In the genomic region with DNA sequence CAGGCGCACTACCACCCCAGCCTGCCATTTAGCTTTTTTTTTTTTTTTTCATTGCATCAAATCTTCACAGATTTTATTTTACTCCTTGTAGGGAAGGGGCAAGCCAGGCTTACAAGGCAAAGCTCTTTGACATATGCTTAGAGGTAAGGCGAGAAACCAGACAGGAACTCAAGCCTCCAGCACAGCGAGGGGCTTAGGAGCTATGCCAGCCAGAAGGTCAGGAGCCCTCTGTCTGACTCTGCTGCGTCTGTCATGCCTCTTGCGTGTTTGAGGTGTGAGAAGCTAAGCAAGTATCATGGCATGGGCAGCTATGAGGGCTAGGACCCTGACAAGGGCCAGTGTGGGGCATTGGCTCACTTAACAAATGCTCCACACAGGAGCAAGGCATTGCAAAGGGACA, we compare ENCODE assay signal across 19 mouse cellular contexts.
"Had no signal": no experiment of that assay in that cellular context is flagged by ENCODE, and none has a peak within 500 bp of the region (broad histone marks: within the 10 kb centered on the region; RNA-seq: fewer than 3 reads in every experiment).

No protein-coding gene starts in this region.

- H3K36me3 ChIP-seq: lung, embryonic 15.5 days; midbrain, embryonic 13.5 days; midbrain, embryonic 15.5 days; neural tube, embryonic 12.5 days had no signal

- H3K27ac ChIP-seq: lung, embryonic 15.5 days; macrophage; neural tube, embryonic 12.5 days had no signal

- H3K4me2 ChIP-seq: lung, embryonic 15.5 days; midbrain, embryonic 11.5 days; midbrain, embryonic 15.5 days; neural tube, embryonic 12.5 days had no signal

- H3K9ac ChIP-seq: lung, embryonic 15.5 days; midbrain, embryonic 13.5 days; midbrain, embryonic 15.5 days; neural tube, embryonic 12.5 days had no signal

- H3K4me1 ChIP-seq: lung, embryonic 15.5 days; megakaryocyte, embryonic 14.5 days had no signal

- H3K27me3 ChIP-seq: lung, embryonic 15.5 days; midbrain, embryonic 13.5 days; midbrain, embryonic 15.5 days; neural tube, embryonic 12.5 days had no signal

- ATAC-seq: lung, postnatal 0 days; midbrain, embryonic 13.5 days; midbrain, embryonic 15.5 days had no signal

- H3K4me3 ChIP-seq: lung, embryonic 15.5 days; megakaryocyte, embryonic 14.5 days; midbrain, embryonic 13.5 days; midbrain, embryonic 15.5 days; neural tube, embryonic 12.5 days had no signal

- DNase-seq: lung, adult 2 months; lung, postnatal 14 days; lung, postnatal 36 days; retina, postnatal 1 day; right cerebral cortex, adult 18-20 months; right cerebral cortex, postnatal 25 days; right cerebral cortex, postnatal 4 days; spleen, adult 18-20 months; thymus, adult 18-20 months; thymus, postnatal 14 days; thymus, postnatal 36 days had no signal

- H3K9me3 ChIP-seq: lung, embryonic 15.5 days; megakaryocyte, embryonic 14.5 days; midbrain, embryonic 13.5 days; midbrain, embryonic 15.5 days; neural tube, embryonic 12.5 days had no signal
